Mouse (Mus musculus): ENCODE data around the gene Fam83f. TPM values are rescaled to one million over a fixed set of nuclear protein-coding genes. Genes with fewer than 3 reads are reported as not detected.
A peak's percentile ranks its signal among the peaks of the same experiment; 100 is the strongest.

Fam83f gene
- polyA plus RNA-seq, 1 experiment from 2014 or later = 0.81 TPM

DNA sequence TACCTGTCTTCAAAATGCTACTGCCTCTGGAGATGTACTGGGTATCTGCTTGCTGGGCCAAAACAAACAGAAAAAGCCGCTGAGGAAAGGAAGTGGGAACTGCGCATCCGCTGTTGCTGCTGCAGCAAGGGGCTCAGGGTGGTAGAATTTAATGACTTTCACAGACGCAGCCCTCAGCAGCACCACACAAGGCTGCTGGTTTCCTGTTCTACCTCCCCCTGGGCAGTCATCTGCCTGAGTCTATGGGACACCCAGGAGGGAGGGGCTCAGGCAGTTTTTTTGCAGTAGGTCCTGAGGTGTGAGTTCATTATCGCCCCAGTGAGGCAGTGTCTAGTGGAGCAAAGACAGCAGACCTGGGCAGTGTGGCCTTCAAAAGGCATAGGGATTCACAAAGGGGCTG is 25.9 kb downstream of the Fam83f start:
- Histone ChIP-seq H3K9ac (ENCODE audit: low read length) (no peak overlapping the region), H3K27ac (ENCODE audit: low read length) (0 out of 2 replicates have a peak overlapping the region, but pooled peaks have one; percentile 30), H3K36me3 (ENCODE audit: control insufficient read depth, insufficient read depth) (no peaks in the 10 kb centered on the region), H3K4me3 (ENCODE audit: low read length) (no peak overlapping the region), H3K9me3 (replicated peaks; ENCODE audit: control insufficient read depth, low read length) (no peaks in the 10 kb centered on the region), H3K4me2 (ENCODE audit: low read depth, low read length) (no peak overlapping the region), H3K4me1 (ENCODE audit: control insufficient read depth, insufficient read depth, low read length) (peaks cover 3% of the 10 kb centered on the region; the same call in 1 of the 2 replicates), H3K27me3 (ENCODE audit: control insufficient read depth, insufficient read depth, low read length) (peaks cover 2% of the 10 kb centered on the region; the same call in 1 of the 2 replicates)
- ATAC-seq (replicated peaks; ENCODE audit: extremely low read depth, insufficient read depth, low FRiP score) = peak; percentile 59
- WGBS = 35% methylated on average over 5 of the region's 5 CpGs

DNA sequence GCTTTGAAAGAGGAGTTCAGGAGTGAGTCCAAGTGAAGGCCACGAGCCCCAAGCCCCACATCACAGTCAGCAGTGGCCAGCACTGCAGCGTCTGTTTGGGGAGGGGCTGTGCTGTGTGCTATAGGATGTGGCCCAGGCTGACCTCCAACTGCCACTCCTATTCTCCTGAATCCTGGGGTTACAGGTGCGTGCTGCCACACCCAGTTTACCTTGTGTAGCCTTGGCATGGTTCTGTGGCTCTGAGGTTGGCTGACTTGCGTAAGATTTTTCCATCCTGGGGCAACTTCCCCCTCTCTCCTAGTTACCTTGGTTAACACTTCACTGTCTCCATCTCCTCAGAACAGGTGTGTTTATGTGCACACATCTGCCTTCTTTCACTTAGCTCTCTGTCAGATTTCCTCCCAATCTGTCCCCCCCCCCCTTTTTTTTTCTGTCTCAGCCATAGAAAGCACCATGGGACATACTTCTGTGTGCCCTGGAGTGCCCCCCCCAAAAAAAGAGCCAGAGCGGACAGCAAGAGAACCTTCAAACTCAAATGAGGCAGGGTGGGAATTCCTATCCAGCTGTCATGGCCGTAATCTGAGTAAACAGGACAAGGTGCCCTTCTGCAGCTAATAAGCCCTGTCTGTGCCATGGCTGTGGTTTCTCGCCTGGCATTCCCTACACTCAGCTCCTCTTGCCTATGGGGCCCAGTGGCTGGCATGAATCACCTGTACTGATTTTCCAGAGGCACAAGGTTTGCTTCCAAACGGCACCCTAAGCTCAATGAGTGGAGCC is 30.0 kb downstream of the Fam83f start:
- Histone ChIP-seq H3K4me3 (ENCODE audit: low read length) (no peak overlapping the region), H3K4me2 (ENCODE audit: low read depth, low read length) (no peak overlapping the region), H3K9ac (ENCODE audit: low read length) (no peak overlapping the region), H3K9me3 (replicated peaks; ENCODE audit: control insufficient read depth, low read length) (no peaks in the 10 kb centered on the region), H3K4me1 (ENCODE audit: control insufficient read depth, insufficient read depth, low read length) (peaks cover 10% of the 10 kb centered on the region), H3K36me3 (ENCODE audit: control insufficient read depth, insufficient read depth) (no peaks in the 10 kb centered on the region), H3K27me3 (ENCODE audit: control insufficient read depth, insufficient read depth, low read length) (no peaks in the 10 kb centered on the region), H3K27ac (ENCODE audit: low read length) (no peak overlapping the region)
- 72% methylated on average over 8 of the region's 8 CpGs for WGBS
- ATAC-seq (replicated peaks; ENCODE audit: extremely low read depth, insufficient read depth, low FRiP score) = no peak

DNA sequence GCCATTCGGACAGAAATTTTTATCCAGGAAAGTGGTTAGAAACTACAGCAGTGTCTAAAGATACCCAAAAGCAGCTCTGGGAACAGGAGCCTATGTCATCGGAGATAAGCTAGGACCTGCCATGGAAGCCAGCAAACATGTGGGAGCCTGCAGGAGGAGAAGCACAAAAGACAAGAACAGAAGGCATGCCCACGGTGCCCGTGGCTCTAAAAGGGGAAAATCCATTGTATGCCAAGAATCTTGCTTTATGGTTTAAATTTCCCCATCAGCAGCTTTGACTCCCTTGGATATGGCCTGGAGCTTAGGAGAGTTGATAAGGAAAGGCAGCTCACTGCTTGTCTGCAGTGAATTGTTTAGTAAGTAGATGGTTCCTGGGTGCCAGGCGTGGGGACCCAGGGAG is 31.3 kb downstream of the Fam83f start:
- Histone ChIP-seq H3K27me3 (ENCODE audit: control insufficient read depth, insufficient read depth, low read length) (no peaks in the 10 kb centered on the region), H3K4me3 (ENCODE audit: low read length) (no peak overlapping the region), H3K27ac (ENCODE audit: low read length) (no peak overlapping the region), H3K36me3 (ENCODE audit: control insufficient read depth, insufficient read depth) (no peaks in the 10 kb centered on the region), H3K9ac (ENCODE audit: low read length) (no peak overlapping the region), H3K9me3 (replicated peaks; ENCODE audit: control insufficient read depth, low read length) (no peaks in the 10 kb centered on the region), H3K4me2 (ENCODE audit: low read depth, low read length) (no peak overlapping the region), H3K4me1 (ENCODE audit: control insufficient read depth, insufficient read depth, low read length) (peaks cover 21% of the 10 kb centered on the region)
- ATAC-seq (replicated peaks; ENCODE audit: extremely low read depth, insufficient read depth, low FRiP score) = no peak
- 63% methylated on average over 5 of the region's 5 CpGs for WGBS

DNA sequence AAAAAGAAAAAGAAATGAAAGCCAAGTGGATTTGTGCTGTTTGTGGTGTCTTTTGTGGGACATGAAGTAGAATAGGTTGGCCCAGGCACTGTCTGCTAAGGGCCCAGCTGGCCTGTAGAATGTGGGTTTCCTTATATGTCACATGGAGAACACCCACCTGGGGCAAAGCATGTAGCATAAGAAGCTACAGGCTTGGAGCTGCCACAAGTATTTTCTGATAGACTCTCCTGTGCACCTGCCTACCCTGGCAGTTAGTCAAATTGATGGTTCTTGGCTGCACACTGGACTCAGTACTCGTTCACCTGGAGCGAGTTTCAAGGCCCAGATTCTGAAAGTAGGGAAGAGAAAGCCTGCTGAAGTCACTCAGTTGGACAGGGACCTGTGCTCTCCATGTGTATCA is 31.8 kb downstream of the Fam83f start:
- Histone ChIP-seq H3K4me3 (ENCODE audit: low read length) (no peak overlapping the region), H3K4me2 (ENCODE audit: low read depth, low read length) (no peak overlapping the region), H3K27ac (ENCODE audit: low read length) (no peak overlapping the region), H3K9me3 (replicated peaks; ENCODE audit: control insufficient read depth, low read length) (no peaks in the 10 kb centered on the region), H3K27me3 (ENCODE audit: control insufficient read depth, insufficient read depth, low read length) (no peaks in the 10 kb centered on the region), H3K9ac (ENCODE audit: low read length) (no peak overlapping the region), H3K36me3 (ENCODE audit: control insufficient read depth, insufficient read depth) (no peaks in the 10 kb centered on the region), H3K4me1 (ENCODE audit: control insufficient read depth, insufficient read depth, low read length) (peaks cover 21% of the 10 kb centered on the region)
- WGBS = 76% methylated on average over 2 of the region's 2 CpGs
- ATAC-seq (replicated peaks; ENCODE audit: extremely low read depth, insufficient read depth, low FRiP score) = no peak

DNA sequence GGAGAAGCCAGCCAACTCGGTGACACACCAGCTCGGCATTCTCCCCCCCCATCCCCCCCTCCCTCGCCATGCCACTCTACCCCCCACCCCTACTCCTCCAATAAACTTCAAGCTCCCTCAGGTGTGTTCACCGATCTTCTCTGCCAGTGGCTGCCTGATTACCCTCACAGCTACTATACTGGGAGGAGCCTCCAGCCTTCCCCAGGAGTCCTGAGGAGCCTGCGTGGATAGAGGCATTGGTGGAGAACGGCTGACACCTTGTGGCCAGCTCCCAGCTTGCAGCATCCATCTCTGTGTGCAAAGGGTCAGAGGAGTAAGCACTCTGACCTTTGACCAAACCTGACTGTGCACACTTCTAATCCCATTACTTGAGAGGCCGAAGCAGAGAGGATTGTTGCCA is 32.6 kb downstream of the Fam83f start:
- no peak overlapping the region for H3K9ac ChIP-seq (ENCODE audit: low read length)
- peak overlapping the region; percentile 38; the same call in 1 of the 2 replicates for H3K4me2 ChIP-seq (ENCODE audit: low read depth, low read length)
- peak; percentile 64 for ATAC-seq (replicated peaks; ENCODE audit: extremely low read depth, insufficient read depth, low FRiP score)
- H3K36me3 ChIP-seq (ENCODE audit: control insufficient read depth, insufficient read depth) = no peaks in the 10 kb centered on the region
- 4% methylated on average over 7 of the region's 7 CpGs for WGBS
- H3K4me3 ChIP-seq (ENCODE audit: low read length) = no peak overlapping the region
- no peaks in the 10 kb centered on the region for H3K9me3 ChIP-seq (replicated peaks; ENCODE audit: control insufficient read depth, low read length)
- H3K4me1 ChIP-seq (ENCODE audit: control insufficient read depth, insufficient read depth, low read length) = peaks cover 22% of the 10 kb centered on the region
- no peak overlapping the region for H3K27ac ChIP-seq (ENCODE audit: low read length)
- H3K27me3 ChIP-seq (ENCODE audit: control insufficient read depth, insufficient read depth, low read length) = no peaks in the 10 kb centered on the region

DNA sequence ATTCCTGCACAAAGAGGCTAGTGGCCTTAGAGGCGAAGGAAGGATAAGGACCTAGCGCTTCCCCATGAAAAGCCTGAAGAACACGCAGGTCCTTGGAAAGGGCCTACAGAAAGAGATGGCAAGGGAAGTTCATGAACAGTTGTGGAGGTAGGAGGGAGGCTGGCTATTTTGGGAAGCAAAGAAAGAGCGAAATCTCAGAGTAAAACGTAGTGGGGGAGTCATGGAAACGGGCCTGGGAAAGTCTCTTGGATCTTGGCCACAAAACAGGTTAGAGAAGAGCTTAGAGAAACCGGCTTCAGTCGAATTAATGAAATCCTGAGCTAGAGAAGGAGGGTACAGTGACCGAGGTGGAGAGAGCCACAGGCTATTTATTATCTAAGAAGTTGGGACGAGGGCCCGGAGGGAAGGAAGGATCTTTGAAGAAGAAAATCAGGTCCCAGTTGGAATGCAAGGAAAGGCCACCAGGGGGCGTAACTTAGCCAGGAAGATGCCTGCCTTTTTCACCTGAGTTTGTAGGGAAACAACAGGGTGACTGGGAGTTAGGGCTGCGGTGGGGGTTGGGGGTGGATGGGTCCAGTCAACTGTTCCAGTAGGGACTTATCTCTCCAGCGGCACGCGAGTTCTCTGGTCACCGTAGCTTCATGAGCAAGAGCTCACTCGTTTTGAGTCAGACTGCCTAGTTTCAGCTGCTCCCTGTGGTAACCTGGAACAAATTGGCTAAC is 34.3 kb downstream of the Fam83f start:
- ATAC-seq (replicated peaks; ENCODE audit: extremely low read depth, insufficient read depth, low FRiP score) = no peak
- Histone ChIP-seq H3K9me3 (replicated peaks; ENCODE audit: control insufficient read depth, low read length) (no peaks in the 10 kb centered on the region), H3K27ac (ENCODE audit: low read length) (peak overlapping the region; percentile 83), H3K9ac (ENCODE audit: low read length) (peak overlapping the region; percentile 55), H3K4me2 (ENCODE audit: low read depth, low read length) (peak overlapping the region; percentile 69), H3K36me3 (ENCODE audit: control insufficient read depth, insufficient read depth) (no peaks in the 10 kb centered on the region), H3K4me1 (ENCODE audit: control insufficient read depth, insufficient read depth, low read length) (peaks cover 27% of the 10 kb centered on the region), H3K27me3 (ENCODE audit: control insufficient read depth, insufficient read depth, low read length) (no peaks in the 10 kb centered on the region), H3K4me3 (ENCODE audit: low read length) (peak overlapping the region; percentile 41)
- WGBS = 24% methylated on average over 18 of the region's 18 CpGs

DNA sequence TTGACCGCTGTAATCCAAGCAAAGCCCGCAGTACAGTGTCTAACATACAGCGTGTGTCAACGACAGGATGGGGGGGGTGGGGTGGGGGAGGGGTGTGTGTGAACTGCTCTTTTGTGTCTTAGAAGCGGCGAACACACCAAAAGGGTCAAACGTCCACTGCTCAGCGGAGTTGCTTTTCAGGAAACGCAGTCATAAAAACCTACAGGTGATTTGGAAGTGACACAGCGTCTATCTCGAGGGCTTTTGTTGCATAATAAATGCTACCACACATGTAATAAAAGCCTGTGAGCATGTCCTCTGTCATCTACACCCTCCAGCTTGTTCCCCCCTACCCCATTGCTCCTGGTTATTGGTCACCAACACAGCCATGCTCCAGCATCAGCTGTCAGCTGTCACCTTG is 34.9 kb downstream of the Fam83f start:
- Histone ChIP-seq H3K4me1 (ENCODE audit: control insufficient read depth, insufficient read depth, low read length) (peaks cover 27% of the 10 kb centered on the region), H3K9me3 (replicated peaks; ENCODE audit: control insufficient read depth, low read length) (no peaks in the 10 kb centered on the region), H3K4me2 (ENCODE audit: low read depth, low read length) (peak overlapping the region; percentile 69), H3K9ac (ENCODE audit: low read length) (peak overlapping the region; percentile 55), H3K4me3 (ENCODE audit: low read length) (peak overlapping the region; percentile 41), H3K27ac (ENCODE audit: low read length) (peak overlapping the region; percentile 83), H3K27me3 (ENCODE audit: control insufficient read depth, insufficient read depth, low read length) (no peaks in the 10 kb centered on the region), H3K36me3 (ENCODE audit: control insufficient read depth, insufficient read depth) (no peaks in the 10 kb centered on the region)
- no peak for ATAC-seq (replicated peaks; ENCODE audit: extremely low read depth, insufficient read depth, low FRiP score)
- 21% methylated on average over 11 of the region's 11 CpGs for WGBS

DNA sequence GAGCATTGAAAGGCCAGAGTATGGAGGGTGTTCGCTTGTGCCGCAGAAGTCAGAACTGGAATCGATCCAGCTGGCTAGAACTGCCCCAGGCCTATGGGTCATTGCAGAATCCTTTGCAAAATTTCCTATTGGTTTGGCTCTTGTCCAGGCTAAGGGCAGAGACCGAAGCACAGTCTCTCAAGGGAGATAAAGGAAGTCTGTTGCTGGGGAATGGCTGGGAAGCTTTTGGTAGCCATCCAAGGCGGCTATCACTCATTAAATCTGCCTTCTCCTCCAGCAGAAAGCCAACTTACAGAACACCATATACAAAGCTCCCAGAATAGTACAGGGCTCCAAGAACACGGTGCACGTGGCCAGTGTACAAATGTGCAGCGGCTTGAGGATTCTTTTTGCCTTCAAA is 35.4 kb downstream of the Fam83f start:
- no peak overlapping the region for H3K4me3 ChIP-seq (ENCODE audit: low read length)
- 14% methylated on average over 8 of the region's 8 CpGs for WGBS
- ATAC-seq (replicated peaks; ENCODE audit: extremely low read depth, insufficient read depth, low FRiP score) = no peak

DNA sequence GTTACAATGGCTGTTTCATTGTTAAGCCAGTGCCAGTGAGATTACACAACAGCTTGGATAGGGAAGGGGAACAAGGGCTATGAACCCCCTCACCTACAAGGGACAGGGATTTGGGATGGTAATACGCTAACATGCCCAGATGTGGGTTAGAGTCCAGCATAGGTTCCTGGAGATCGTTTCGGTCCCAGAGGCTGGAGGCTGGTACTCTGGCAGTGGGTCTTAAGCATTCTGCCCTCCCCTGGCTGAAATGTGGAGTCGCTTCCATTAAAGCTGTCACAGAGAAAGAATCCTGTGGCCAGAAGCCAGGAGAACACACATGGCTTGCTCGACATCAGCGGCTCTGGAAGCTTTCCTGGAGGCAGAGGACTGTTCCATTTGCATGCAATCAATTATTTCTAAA is 37.9 kb downstream of the Fam83f start:
- Histone ChIP-seq H3K27ac (ENCODE audit: low read length) (peak overlapping the region; percentile 76), H3K9me3 (replicated peaks; ENCODE audit: control insufficient read depth, low read length) (no peaks in the 10 kb centered on the region), H3K4me1 (ENCODE audit: control insufficient read depth, insufficient read depth, low read length) (peaks cover 32% of the 10 kb centered on the region), H3K36me3 (ENCODE audit: control insufficient read depth, insufficient read depth) (no peaks in the 10 kb centered on the region), H3K4me3 (ENCODE audit: low read length) (no peak overlapping the region), H3K4me2 (ENCODE audit: low read depth, low read length) (peak overlapping the region; percentile 3; the same call in 1 of the 2 replicates), H3K27me3 (ENCODE audit: control insufficient read depth, insufficient read depth, low read length) (no peaks in the 10 kb centered on the region), H3K9ac (ENCODE audit: low read length) (no peak overlapping the region)
- no peak for ATAC-seq (replicated peaks; ENCODE audit: extremely low read depth, insufficient read depth, low FRiP score)
- WGBS = 21% methylated on average over 6 of the region's 6 CpGs

More for the DNA sequence above, 35.4 kb downstream of the Fam83f start:
- Histone ChIP-seq H3K4me1 (ENCODE audit: control insufficient read depth, insufficient read depth, low read length) (peaks cover 29% of the 10 kb centered on the region), H3K9me3 (replicated peaks; ENCODE audit: control insufficient read depth, low read length) (no peaks in the 10 kb centered on the region), H3K9ac (ENCODE audit: low read length) (peak overlapping the region; percentile 7; the same call in 1 of the 2 replicates), H3K27me3 (ENCODE audit: control insufficient read depth, insufficient read depth, low read length) (no peaks in the 10 kb centered on the region), H3K36me3 (ENCODE audit: control insufficient read depth, insufficient read depth) (no peaks in the 10 kb centered on the region), H3K27ac (ENCODE audit: low read length) (peak overlapping the region; percentile 83), H3K4me2 (ENCODE audit: low read depth, low read length) (peak overlapping the region; percentile 69)
